Mouse (Mus musculus): ENCODE measurements around the gene Gm20708. TPM values are rescaled to one million over a fixed set of nuclear protein-coding genes. Genes with fewer than 3 reads are reported as not detected.
A peak's percentile ranks its signal among the peaks of the same experiment; 100 is the strongest.

Gm20708 gene
- total RNA-seq (2018; cell fraction: chromatin; rRNA removed) = 10 to 100 TPM in 20 of 26 experiments, 1 to 10 TPM in 6; 2.7 to 18.9 (median 12.5) TPM
- 1 to 10 TPM in 15 of 26 experiments, under 1 TPM in 11; 0.44 to 2.5 (median 1.1) TPM for total RNA-seq (2018; cell fraction: cytosol; rRNA removed)
- 10 to 100 TPM in 5 of 26 experiments, 1 to 10 TPM in 21; 1.1 to 15.8 (median 6.8) TPM for total RNA-seq (2018; cell fraction: nucleus; rRNA removed)
- polyA plus RNA-seq (2018) = 0.79 to 1.5 TPM (median 1.5 TPM) in 3 replicates

DNA sequence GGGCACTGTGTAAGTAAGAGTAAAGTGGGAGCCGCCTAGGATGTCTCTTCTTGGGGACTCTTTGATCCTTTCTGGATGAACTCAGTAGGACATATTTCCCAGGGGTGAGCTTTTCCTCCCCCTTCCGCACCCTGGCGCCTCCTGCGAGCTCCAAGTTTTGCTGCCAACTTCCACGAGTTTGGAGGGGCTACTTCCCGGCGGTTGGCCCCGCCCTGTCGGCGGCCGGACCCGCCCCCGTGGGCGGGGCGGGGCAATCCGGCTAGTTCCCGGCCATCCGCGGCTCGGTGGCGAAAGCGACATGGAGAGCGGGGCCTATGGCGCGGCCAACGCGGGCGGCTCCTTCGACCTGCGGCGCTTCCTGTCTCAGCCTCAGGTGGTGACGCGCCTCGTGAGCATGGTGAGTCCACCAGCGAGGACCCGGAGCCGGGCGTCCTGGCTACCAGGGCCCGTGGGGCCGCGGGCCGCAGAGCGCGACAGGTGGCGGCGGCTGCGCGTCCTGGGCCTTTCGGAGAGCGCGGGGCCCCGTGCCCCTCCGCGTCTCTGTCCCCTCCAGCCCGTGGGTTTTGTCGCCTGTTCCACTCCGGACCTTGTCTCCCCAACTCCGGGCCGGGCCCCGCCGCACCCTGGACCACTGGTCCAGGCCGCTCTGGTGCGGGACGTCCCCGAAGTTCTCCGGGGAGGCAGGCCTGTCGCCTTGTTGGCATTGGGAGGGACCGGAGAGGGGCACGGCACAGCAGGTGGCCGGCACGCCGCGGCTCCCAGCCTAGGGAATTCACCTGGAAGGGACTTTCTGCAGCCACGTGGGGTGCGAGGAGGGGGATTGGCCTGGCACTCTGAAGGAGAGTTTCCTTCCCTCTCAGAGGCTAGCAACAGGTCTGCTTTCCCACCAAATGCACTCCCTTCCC lies at the start of gene Gm20708, which contains the start of gene Syngr2:
Gene Gm20708, plus strand, starts transcription at position 262 of the 905 bp plus-strand sequence.
Gene Syngr2, plus strand, starts transcription at position 262 of the 905 bp plus-strand sequence.
- H3K79me2 ChIP-seq (ENCODE audit: inconsistent target) = peaks cover 48% of the 10 kb centered on the region
- peaks cover 21% of the 10 kb centered on the region; the same call in 1 of the 2 replicates for H3K36me3 ChIP-seq (ENCODE audit: inconsistent target)
- H3K4me3 ChIP-seq (ENCODE audit: inconsistent target) = peak within 1 kb of the TSS; percentile 95
- WGBS (ENCODE audit: missing documents) = 2% methylated on average over 57 of the region's 75 CpGs
- H3K27ac ChIP-seq = peak within 1 kb of the TSS; percentile 75

- H3K79me2 ChIP-seq (ENCODE audit: inconsistent target) = no peaks in the 10 kb centered on the region
- no peak overlapping the region for H3K4me3 ChIP-seq (ENCODE audit: inconsistent target)
- no peak overlapping the region for H3K27ac ChIP-seq
- 95% methylated on average over 26 of the region's 26 CpGs for WGBS (ENCODE audit: missing documents)
- peaks cover 60% of the 10 kb centered on the region for H3K36me3 ChIP-seq (ENCODE audit: inconsistent target)
Measured at GRCm38 (mm10) chr11:117760374-117761119, 48.9 kb upstream of the Gm20708 start.

GRCm38 (mm10) chr11:117761801-117762200 lies 47.7 kb upstream of the Gm20708 start:
- Histone ChIP-seq H3K4me3 (ENCODE audit: inconsistent target) (no peak overlapping the region), H3K27ac (no peak overlapping the region), H3K79me2 (ENCODE audit: inconsistent target) (no peaks in the 10 kb centered on the region), H3K36me3 (ENCODE audit: inconsistent target) (peaks cover 60% of the 10 kb centered on the region)
- 93% methylated on average over 13 of the region's 13 CpGs for WGBS (ENCODE audit: missing documents)

GRCm38 (mm10) chr11:117762246-117762645 lies 47.2 kb upstream of the Gm20708 start:
- no peak overlapping the region for H3K27ac ChIP-seq
- no peaks in the 10 kb centered on the region for H3K79me2 ChIP-seq (ENCODE audit: inconsistent target)
- no peak overlapping the region for H3K4me3 ChIP-seq (ENCODE audit: inconsistent target)
- peaks cover 56% of the 10 kb centered on the region for H3K36me3 ChIP-seq (ENCODE audit: inconsistent target)
- WGBS (ENCODE audit: missing documents) = 87% methylated on average over 9 of the region's 12 CpGs

- Histone ChIP-seq H3K36me3 (ENCODE audit: inconsistent target) (peaks cover 35% of the 10 kb centered on the region; the same call in 1 of the 2 replicates), H3K4me3 (ENCODE audit: inconsistent target) (no peak overlapping the region), H3K27ac (no peak overlapping the region), H3K79me2 (ENCODE audit: inconsistent target) (no peaks in the 10 kb centered on the region)
- WGBS (ENCODE audit: missing documents) = 95% methylated on average over 9 of the region's 9 CpGs
Measured at GRCm38 (mm10) chr11:117764319-117764718, 45.1 kb upstream of the Gm20708 start.

- Histone ChIP-seq H3K27ac (no peak overlapping the region), H3K79me2 (ENCODE audit: inconsistent target) (no peaks in the 10 kb centered on the region), H3K4me3 (ENCODE audit: inconsistent target) (no peak overlapping the region), H3K36me3 (ENCODE audit: inconsistent target) (peaks cover 29% of the 10 kb centered on the region; the same call in 1 of the 2 replicates)
- WGBS (ENCODE audit: missing documents) = 92% methylated on average over 5 of the region's 5 CpGs
Measured at GRCm38 (mm10) chr11:117765361-117765760, 44.1 kb upstream of the Gm20708 start.

DNA sequence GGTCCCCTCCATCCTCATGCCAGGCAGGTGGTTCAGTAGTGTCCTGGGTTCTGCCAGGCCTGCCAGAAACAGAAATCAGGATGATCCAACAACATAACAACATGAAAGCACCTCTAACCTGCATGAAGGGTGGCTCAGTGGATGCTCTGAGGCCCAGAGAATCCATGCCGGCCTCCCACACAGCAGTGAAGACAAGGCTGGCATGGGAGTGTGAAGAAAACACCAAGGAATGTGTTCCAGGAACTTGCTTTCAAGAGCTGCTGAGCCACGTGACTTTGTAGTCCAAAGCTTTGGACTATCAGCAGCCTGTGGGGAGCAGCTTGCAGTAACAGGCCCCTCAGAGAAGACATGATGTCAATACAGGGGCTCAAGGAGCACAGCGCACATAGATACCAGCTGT lies 43.2 kb upstream of the Gm20708 start:
- peaks cover 29% of the 10 kb centered on the region; the same call in 1 of the 2 replicates for H3K36me3 ChIP-seq (ENCODE audit: inconsistent target)
- no peaks in the 10 kb centered on the region for H3K79me2 ChIP-seq (ENCODE audit: inconsistent target)
- H3K4me3 ChIP-seq (ENCODE audit: inconsistent target) = no peak overlapping the region
- no peak overlapping the region for H3K27ac ChIP-seq
- 93% methylated on average over 3 of the region's 3 CpGs for WGBS (ENCODE audit: missing documents)

DNA sequence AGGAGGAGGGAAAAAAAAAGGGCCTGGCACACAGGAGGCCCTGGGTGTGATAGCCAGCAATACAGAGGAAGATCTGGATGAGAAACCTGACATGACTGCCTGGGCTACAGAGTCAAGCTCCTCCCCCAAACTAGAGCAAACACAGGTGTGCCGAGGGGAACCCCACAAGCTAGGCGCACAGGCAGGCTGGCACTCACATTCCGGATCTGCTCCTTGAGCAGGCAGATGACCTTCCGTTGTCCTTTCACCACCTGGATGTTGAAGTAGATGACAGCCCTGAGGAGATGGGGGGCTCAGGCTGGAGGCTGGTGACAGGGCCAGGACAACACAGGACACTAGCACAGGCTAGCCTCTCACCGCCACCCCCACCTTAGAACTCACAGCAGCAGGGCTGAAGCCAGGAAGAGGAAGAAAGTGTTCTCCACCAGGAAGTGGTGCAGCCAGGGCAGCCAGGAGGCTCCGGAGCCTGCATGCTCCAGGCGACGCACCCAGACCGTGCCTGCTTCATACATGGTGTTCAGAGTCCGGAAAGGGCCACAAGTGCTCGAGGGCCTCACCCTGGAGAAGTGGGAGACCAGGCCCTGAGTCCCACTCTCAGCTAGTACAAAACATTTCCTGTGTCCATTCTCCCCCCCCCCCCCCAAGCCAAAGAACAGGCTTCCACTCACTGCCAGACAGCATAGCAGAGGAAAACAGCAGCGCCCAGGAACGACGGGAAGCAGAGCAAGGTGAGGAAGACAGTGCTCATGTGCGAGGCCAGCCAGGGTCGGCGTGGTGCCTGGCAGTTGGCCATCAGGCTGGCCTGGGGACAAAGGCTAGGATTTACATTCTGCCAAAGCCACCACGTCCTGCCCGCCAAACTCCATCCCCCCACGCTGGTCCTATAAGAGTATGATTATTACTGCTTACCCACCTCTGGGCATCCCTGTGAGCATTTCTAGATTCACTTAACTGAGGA lies 40.5 kb upstream of the Gm20708 start:
- Histone ChIP-seq H3K27ac (no peak overlapping the region), H3K36me3 (ENCODE audit: inconsistent target) (peaks cover 40% of the 10 kb centered on the region; the same call in 1 of the 2 replicates)

DNA sequence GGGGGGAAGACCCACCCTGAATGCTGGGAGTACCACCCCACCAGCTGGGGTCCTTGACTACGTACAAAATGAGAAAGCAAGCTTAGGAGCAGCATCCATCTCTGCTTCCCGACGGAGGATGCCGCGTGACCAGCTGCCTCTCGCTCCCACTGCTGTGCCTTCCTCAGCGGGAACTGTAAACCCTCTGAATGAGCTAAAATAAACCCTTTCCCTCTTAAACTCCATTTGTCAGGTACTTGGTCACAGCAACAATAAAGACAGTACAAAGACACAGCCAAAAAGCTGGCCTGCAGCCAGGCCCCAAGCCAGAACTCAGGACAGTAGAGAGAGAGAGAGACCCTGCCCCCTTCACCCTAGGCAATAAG lies 39.8 kb upstream of the Gm20708 start:
- no peak overlapping the region for H3K4me3 ChIP-seq (ENCODE audit: inconsistent target)
- H3K79me2 ChIP-seq (ENCODE audit: inconsistent target) = no peaks in the 10 kb centered on the region
- H3K36me3 ChIP-seq (ENCODE audit: inconsistent target) = peaks cover 38% of the 10 kb centered on the region; the same call in 1 of the 2 replicates
- no peak overlapping the region for H3K27ac ChIP-seq
- WGBS (ENCODE audit: missing documents) = 94% methylated on average over 7 of the region's 7 CpGs

More for the DNA sequence above, 40.5 kb upstream of the Gm20708 start:
- Histone ChIP-seq H3K79me2 (ENCODE audit: inconsistent target) (no peaks in the 10 kb centered on the region), H3K4me3 (ENCODE audit: inconsistent target) (no peak overlapping the region)
- 82% methylated on average over 20 of the region's 20 CpGs for WGBS (ENCODE audit: missing documents)

DNA sequence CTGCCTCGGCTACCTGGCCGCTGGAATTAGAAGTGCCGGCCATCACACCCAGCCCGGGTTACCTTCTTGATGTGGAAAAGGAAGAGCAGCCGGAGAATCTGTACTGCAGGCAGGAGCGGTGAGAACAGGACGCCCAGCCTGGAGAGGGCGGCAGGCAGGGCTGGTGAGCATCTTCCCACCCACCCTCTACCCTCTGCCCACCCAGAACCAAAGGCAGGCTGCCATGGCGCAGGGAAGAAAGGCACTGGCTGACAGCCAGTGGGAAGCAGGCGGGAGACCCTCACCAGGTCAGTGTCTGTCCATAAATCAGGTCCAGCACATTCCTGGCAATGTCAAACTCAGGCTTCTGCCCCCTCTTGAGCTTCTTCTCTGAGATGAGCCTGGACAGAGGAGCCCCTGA lies 39.1 kb upstream of the Gm20708 start:
- Histone ChIP-seq H3K36me3 (ENCODE audit: inconsistent target) (peaks cover 35% of the 10 kb centered on the region; the same call in 1 of the 2 replicates), H3K4me3 (ENCODE audit: inconsistent target) (no peak overlapping the region), H3K79me2 (ENCODE audit: inconsistent target) (no peaks in the 10 kb centered on the region), H3K27ac (no peak overlapping the region)
- WGBS (ENCODE audit: missing documents) = 93% methylated on average over 10 of the region's 10 CpGs

DNA sequence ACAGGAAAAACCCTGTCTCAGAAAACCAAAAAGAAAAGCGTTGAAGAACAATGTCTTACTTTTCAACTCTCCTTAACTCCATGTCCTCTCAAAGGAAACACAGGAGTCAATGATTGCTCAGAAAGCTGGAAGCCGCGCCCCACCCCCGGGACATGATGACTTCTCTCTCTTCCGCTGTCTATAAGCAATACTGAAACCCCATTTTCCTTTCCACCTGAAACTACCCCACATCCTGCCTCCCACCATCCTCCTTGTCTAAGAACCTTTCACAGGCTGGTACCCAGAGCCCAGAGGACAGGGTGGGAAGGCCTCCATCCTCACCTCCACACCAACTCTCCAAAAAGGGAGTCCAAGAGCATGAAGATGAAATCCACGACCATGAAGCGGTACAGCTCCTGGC lies 37.1 kb upstream of the Gm20708 start:
- H3K4me3 ChIP-seq (ENCODE audit: inconsistent target) = no peak overlapping the region
- H3K27ac ChIP-seq = no peak overlapping the region
- 99% methylated on average over 7 of the region's 7 CpGs for WGBS (ENCODE audit: missing documents)
- peaks cover 25% of the 10 kb centered on the region; the same call in 1 of the 2 replicates for H3K36me3 ChIP-seq (ENCODE audit: inconsistent target)
- H3K79me2 ChIP-seq (ENCODE audit: inconsistent target) = no peaks in the 10 kb centered on the region

GRCm38 (mm10) chr11:117774925-117775324 lies 34.5 kb upstream of the Gm20708 start:
- H3K27ac ChIP-seq = no peak overlapping the region
- H3K79me2 ChIP-seq (ENCODE audit: inconsistent target) = no peaks in the 10 kb centered on the region
- H3K36me3 ChIP-seq (ENCODE audit: inconsistent target) = peaks cover 25% of the 10 kb centered on the region; the same call in 1 of the 2 replicates
- no peak overlapping the region for H3K4me3 ChIP-seq (ENCODE audit: inconsistent target)
- 94% methylated on average over 10 of the region's 10 CpGs for WGBS (ENCODE audit: missing documents)

GRCm38 (mm10) chr11:117775540-117775939 lies 33.9 kb upstream of the Gm20708 start:
- Histone ChIP-seq H3K27ac (no peak overlapping the region), H3K36me3 (ENCODE audit: inconsistent target) (peaks cover 25% of the 10 kb centered on the region; the same call in 1 of the 2 replicates), H3K79me2 (ENCODE audit: inconsistent target) (no peaks in the 10 kb centered on the region), H3K4me3 (ENCODE audit: inconsistent target) (no peak overlapping the region)
- WGBS (ENCODE audit: missing documents) = 62% methylated on average over 10 of the region's 13 CpGs

Data from macrophage (primary cell).